Mouse (Mus musculus) embryonic facial prominence, embryonic 14.5 days (tissue): ENCODE results near the gene Asb17. TPM values are rescaled to one million over a fixed set of nuclear protein-coding genes. Genes with fewer than 3 reads are reported as not detected.
"Not testable (repeated sequence)": the region's sequence is repeated elsewhere in the genome, so short reads cannot be mapped to it uniquely, and the experiment has no call there.

ENCODE experiments used
- ATAC-seq: fragments of 200-750 bp; cut with Nextera tagmentation; 2 replicates; pipeline ENCODE4 v1.8.0; 2017; ENCODE audit warnings: low read depth, moderate number of reproducible peaks, moderate TSS enrichment
- DNase-seq: peaks from one replicate; pipeline ENCODE4 v3.0.0-alpha.2; 2015; ENCODE audit warnings: low spot score
- H3K27ac ChIP-seq: fragments of 300-500 bp; sonication (generic); replicated peaks from 2 replicates; pipeline ENCODE4 v1.5.1; 2014; ENCODE audit warnings: low read depth, mild to moderate bottlenecking, low read length, moderate library complexity
- H3K27me3 ChIP-seq: fragments of 300-500 bp; sonication (generic); replicated peaks from 2 replicates; pipeline ENCODE4 v1.6.1; 2014; ENCODE audit warnings: low read length; ENCODE audit not compliant: control insufficient read depth, insufficient read depth
- H3K36me3 ChIP-seq: fragments of 300-500 bp; sonication (generic); 2 replicates; pipeline ENCODE4 v1.6.1; 2014; ENCODE audit warnings: low read length, mixed read lengths; ENCODE audit not compliant: control insufficient read depth, insufficient read depth
- H3K4me1 ChIP-seq: fragments of 300-500 bp; sonication (generic); 2 replicates; pipeline ENCODE4 v1.6.1; 2014; ENCODE audit warnings: antibody characterized with exemption, low read length; ENCODE audit not compliant: control insufficient read depth, insufficient read depth
- H3K4me2 ChIP-seq: fragments of 300-500 bp; sonication (generic); 2 replicates; pipeline ENCODE4 v1.6.1; 2014; ENCODE audit warnings: low read depth, mild to moderate bottlenecking, low read length, moderate library complexity, mixed read lengths
- H3K4me3 ChIP-seq: fragments of 300-500 bp; sonication (generic); 2 replicates; pipeline ENCODE4 v1.5.1; 2014; ENCODE audit warnings: low read depth, mild to moderate bottlenecking, low read length
- H3K9ac ChIP-seq: fragments of 300-500 bp; sonication (generic); 2 replicates; pipeline ENCODE4 v1.6.1; 2014; ENCODE audit warnings: low read depth, mild to moderate bottlenecking, low read length, moderate library complexity, mixed read lengths
- H3K9me3 ChIP-seq: fragments of 300-500 bp; sonication (generic); 2 replicates; pipeline ENCODE4 v1.6.1; 2016; ENCODE audit warnings: low read length; ENCODE audit not compliant: control insufficient read depth
- WGBS: fragments of 180-500 bp; shearing (Covaris S2); extraction: QIAGEN DNeasy Blood & Tissue Kit; methylation state at CpG from one replicate; pipeline ENCODE4 v1.1.7; 2014; 5-methylcytosine and 5-hydroxymethylcytosine counted together
- polyA plus RNA-seq: library from polyadenylated mRNA; unstranded; fragments of >200 nt; fragmentation: Nextera tagmentation; extraction: Ambion mirVana; gene quantifications from 2 replicates; pipeline ENCODE4 v1.2.1, GENCODE M21; 2014

Gene Asb17
- polyA plus RNA-seq, 1 experiment from 2014 or later, result 0.63 TPM

- Histone ChIP-seq H3K27me3 (no peaks in the 10 kb centered on the region), H3K9ac (no peak overlapping the region), H3K4me1 (0 out of 2 replicates have a peak, but pooled peaks cover 3% of the 10 kb centered on the region), H3K36me3 (no peaks in the 10 kb centered on the region), H3K4me2 (no peak overlapping the region), H3K27ac (no peak overlapping the region), H3K9me3 (no peaks in the 10 kb centered on the region), H3K4me3 (no peak overlapping the region)
- 87% methylated on average over 10 of the region's 10 CpGs for WGBS
- ATAC-seq, result no peak
- no peak for DNase-seq
Observed at GRCm38 (mm10) chr3:153825197-153825596, 18.8 kb upstream of the Asb17 start.

- ATAC-seq, result no peak
- H3K27ac ChIP-seq, result no peak overlapping the region
Observed at GRCm38 (mm10) chr3:153826616-153827015, 17.4 kb upstream of the Asb17 start.

GRCm38 (mm10) chr3:153829788-153830187 lies 14.2 kb upstream of the Asb17 start:
- not testable (repeated sequence) for H3K4me3 ChIP-seq, H3K9ac ChIP-seq, DNase-seq, ATAC-seq, H3K27ac ChIP-seq, H3K9me3 ChIP-seq, H3K4me1 ChIP-seq, H3K4me2 ChIP-seq, H3K27me3 ChIP-seq, H3K36me3 ChIP-seq
- 93% methylated on average over 3 of the region's 3 CpGs for WGBS

More at GRCm38 (mm10) chr3:153826616-153827015, 17.4 kb upstream of the Asb17 start:
- H3K4me2 ChIP-seq, result no peak overlapping the region
- WGBS, result 20% methylated on average over 6 of the region's 6 CpGs
- no peaks in the 10 kb centered on the region for H3K27me3 ChIP-seq
- H3K4me1 ChIP-seq, result 0 out of 2 replicates have a peak, but pooled peaks cover 3% of the 10 kb centered on the region
- no peak overlapping the region for H3K4me3 ChIP-seq
- no peak for DNase-seq
- no peaks in the 10 kb centered on the region for H3K36me3 ChIP-seq
- H3K9ac ChIP-seq, result no peak overlapping the region
- no peaks in the 10 kb centered on the region for H3K9me3 ChIP-seq

- H3K27me3 ChIP-seq, result no peaks in the 10 kb centered on the region
- no peak overlapping the region for H3K27ac ChIP-seq
- no peaks in the 10 kb centered on the region for H3K9me3 ChIP-seq
- no peak overlapping the region for H3K4me2 ChIP-seq
- WGBS, result 77% methylated on average over 11 of the region's 11 CpGs
- ATAC-seq (no peak), DNase-seq (no peak)
- H3K36me3 ChIP-seq, result no peaks in the 10 kb centered on the region
- no peak overlapping the region for H3K9ac ChIP-seq
- no peak overlapping the region for H3K4me3 ChIP-seq
- H3K4me1 ChIP-seq, result no peaks in the 10 kb centered on the region
Observed at GRCm38 (mm10) chr3:153831014-153831872, 12.8 kb upstream of the Asb17 start.

GRCm38 (mm10) chr3:153831873-153832653 lies 11.9 kb upstream of the Asb17 start:
- no peak overlapping the region for H3K4me2 ChIP-seq
- no peaks in the 10 kb centered on the region for H3K4me1 ChIP-seq
- H3K9me3 ChIP-seq, result no peaks in the 10 kb centered on the region
- no peaks in the 10 kb centered on the region for H3K27me3 ChIP-seq
- H3K36me3 ChIP-seq, result no peaks in the 10 kb centered on the region
- H3K27ac ChIP-seq, result no peak overlapping the region
- H3K4me3 ChIP-seq, result no peak overlapping the region
- DNase-seq (no peak), ATAC-seq (no peak)
- H3K9ac ChIP-seq, result no peak overlapping the region
- WGBS, result 76% methylated on average over 3 of the region's 4 CpGs

- no peak for DNase-seq
- WGBS, result 46% methylated on average over 6 of the region's 6 CpGs
- ATAC-seq, result no peak
Observed at GRCm38 (mm10) chr3:153832654-153832945, 11.4 kb upstream of the Asb17 start.

GRCm38 (mm10) chr3:153834071-153834470 lies 9.9 kb upstream of the Asb17 start:
- Histone ChIP-seq H3K4me2 (no peak overlapping the region), H3K36me3 (no peaks in the 10 kb centered on the region), H3K9me3 (no peaks in the 10 kb centered on the region), H3K27ac (no peak overlapping the region), H3K27me3 (no peaks in the 10 kb centered on the region), H3K9ac (no peak overlapping the region), H3K4me1 (no peaks in the 10 kb centered on the region), H3K4me3 (no peak overlapping the region)
- ATAC-seq (no peak), DNase-seq (no peak)
- 89% methylated on average over 4 of the region's 4 CpGs for WGBS

More at GRCm38 (mm10) chr3:153832654-153832945, 11.4 kb upstream of the Asb17 start:
- H3K36me3 ChIP-seq, result no peaks in the 10 kb centered on the region
- H3K4me2 ChIP-seq, result no peak overlapping the region
- H3K27ac ChIP-seq, result no peak overlapping the region
- no peaks in the 10 kb centered on the region for H3K9me3 ChIP-seq
- H3K9ac ChIP-seq, result no peak overlapping the region
- no peak overlapping the region for H3K4me3 ChIP-seq
- H3K27me3 ChIP-seq, result no peaks in the 10 kb centered on the region
- H3K4me1 ChIP-seq, result no peaks in the 10 kb centered on the region

GRCm38 (mm10) chr3:153835455-153836086 lies 8.4 kb upstream of the Asb17 start:
- ATAC-seq, result 0 out of 2 replicates have a peak, but pooled peaks have one; percentile 57
- whole genome bisulfite sequencing, result 57% methylated on average over 7 of the region's 7 CpGs
- no peaks in the 10 kb centered on the region for H3K4me1 ChIP-seq
- DNase-seq, result peak; percentile 78
- no peaks in the 10 kb centered on the region for H3K27me3 ChIP-seq
- no peaks in the 10 kb centered on the region for H3K36me3 ChIP-seq
- H3K9ac ChIP-seq, result no peak overlapping the region
- no peak overlapping the region for H3K4me3 ChIP-seq
- no peak overlapping the region for H3K27ac ChIP-seq
- no peaks in the 10 kb centered on the region for H3K9me3 ChIP-seq
- no peak overlapping the region for H3K4me2 ChIP-seq
